Mouse (Mus musculus) midbrain, postnatal 0 days (tissue): Measurements from ENCODE around the gene Prmt1. TPM values are rescaled to one million over a fixed set of nuclear protein-coding genes. Genes with fewer than 3 reads are reported as not detected.

ENCODE experiments used
- ATAC-seq: fragments of 200-750 bp; cut with Nextera tagmentation; 2 replicates; pipeline ENCODE4 v1.8.0; 2017; ENCODE audit warnings: moderate number of reproducible peaks, mild to moderate bottlenecking, moderate TSS enrichment, moderate library complexity; ENCODE audit not compliant: low FRiP score
- DNase-seq: peaks from one replicate; pipeline ENCODE4 v3.0.0-alpha.2; 2015; ENCODE audit warnings: low spot score
- H3K27ac ChIP-seq: fragments of 300-500 bp; sonication (generic); 2 replicates; pipeline ENCODE4 v1.5.1; 2014; ENCODE audit warnings: low read depth, mild to moderate bottlenecking, low read length, mixed read lengths
- H3K27me3 ChIP-seq: fragments of 300-500 bp; sonication (generic); 2 replicates; pipeline ENCODE4 v1.6.1; 2014; ENCODE audit warnings: low read length, control low read depth, mixed read lengths; ENCODE audit not compliant: insufficient read depth
- H3K36me3 ChIP-seq: fragments of 300-500 bp; sonication (generic); 2 replicates; pipeline ENCODE4 v1.6.1; 2014; ENCODE audit warnings: low read length, control low read depth, mixed read lengths; ENCODE audit not compliant: insufficient read depth
- H3K4me1 ChIP-seq: fragments of 300-500 bp; sonication (generic); 2 replicates; pipeline ENCODE4 v1.6.1; 2014; ENCODE audit warnings: mild to moderate bottlenecking, control low read depth, antibody characterized with exemption, low read length, mixed read lengths; ENCODE audit not compliant: insufficient read depth
- H3K4me2 ChIP-seq: fragments of 300-500 bp; sonication (generic); 2 replicates; pipeline ENCODE4 v1.6.1; 2014; ENCODE audit warnings: low read depth, mild to moderate bottlenecking, low read length, mixed read lengths; ENCODE audit not compliant: poor library complexity, severe bottlenecking
- H3K4me3 ChIP-seq: fragments of 300-500 bp; sonication (generic); 2 replicates; pipeline ENCODE4 v1.5.1; 2014; ENCODE audit warnings: low read depth, mild to moderate bottlenecking, low read length, moderate library complexity
- H3K9ac ChIP-seq: fragments of 300-500 bp; sonication (generic); replicated peaks from 2 replicates; pipeline ENCODE4 v1.6.1; 2014; ENCODE audit warnings: mild to moderate bottlenecking, low read length, moderate library complexity, mixed read lengths; ENCODE audit not compliant: poor library complexity, severe bottlenecking
- H3K9me3 ChIP-seq: fragments of 300-500 bp; sonication (generic); 2 replicates; pipeline ENCODE4 v1.6.1; 2016; ENCODE audit warnings: low read length, control low read depth
- CTCF ChIP-seq: IDR thresholded peaks from 2 replicates; pipeline ENCODE4 v1.5.1; 2016; ENCODE audit warnings: antibody characterized with exemption, mild to moderate bottlenecking
- WGBS: fragments of 180-500 bp; shearing (Covaris S2); extraction: QIAGEN DNeasy Blood & Tissue Kit; methylation state at CpG from one replicate; pipeline ENCODE4 v1.1.7; 2014; 5-methylcytosine and 5-hydroxymethylcytosine counted together
- polyA plus RNA-seq: library from polyadenylated mRNA; unstranded; fragments of >200 nt; fragmentation: Nextera tagmentation; extraction: Ambion mirVana; gene quantifications from 2 replicates; pipeline ENCODE4 v1.2.1, GENCODE M21; 2015
- total RNA-seq: library from RNA; depleted of rRNA; stranded (reverse); fragments of >200 nt; gene quantifications from 2 replicates; pipeline ENCODE4 v1.2.3, GENCODE M21; 2014

Prmt1 gene
- total and polyA plus RNA-seq, 2 experiments from 2014 or later = 285 to 580 TPM

GRCm38 (mm10) chr7:45020225-45020624, 33.9 kb upstream of the Prmt1 start:
- ATAC-seq = no peak
- H3K27me3 ChIP-seq = no peaks in the 10 kb centered on the region
- TF ChIP-seq CTCF = no peak
- no peaks in the 10 kb centered on the region for H3K9me3 ChIP-seq
- H3K4me3 ChIP-seq = no peak overlapping the region
- H3K4me2 ChIP-seq = no peak overlapping the region
- H3K4me1 ChIP-seq = peaks cover 5% of the 10 kb centered on the region; the same call in 1 of the 2 replicates
- H3K36me3 ChIP-seq = no peaks in the 10 kb centered on the region
- no peak for DNase-seq
- H3K9ac ChIP-seq = no peak overlapping the region
- H3K27ac ChIP-seq = no peak overlapping the region
- WGBS = 79% methylated on average over 9 of the region's 9 CpGs

GRCm38 (mm10) chr7:45019031-45019571, 32.7 kb upstream of the Prmt1 start:
- Histone ChIP-seq H3K9ac (no peak overlapping the region), H3K36me3 (no peaks in the 10 kb centered on the region), H3K4me1 (peaks cover 10% of the 10 kb centered on the region; the same call in 1 of the 2 replicates), H3K27ac (no peak overlapping the region), H3K27me3 (no peaks in the 10 kb centered on the region), H3K9me3 (no peaks in the 10 kb centered on the region), H3K4me3 (0 out of 2 replicates have a peak overlapping the region, but pooled peaks have one; percentile 2), H3K4me2 (0 out of 2 replicates have a peak overlapping the region, but pooled peaks have one; percentile 9)
- TF ChIP-seq CTCF = no peak
- ATAC-seq (no peak), DNase-seq (no peak)
- WGBS = 47% methylated on average over 8 of the region's 8 CpGs

- Histone ChIP-seq H3K4me1 (peaks cover 10% of the 10 kb centered on the region; the same call in 1 of the 2 replicates), H3K27ac (peak within 1 kb of the TSS; percentile 69), H3K27me3 (no peaks in the 10 kb centered on the region), H3K9me3 (no peaks in the 10 kb centered on the region), H3K9ac (peak within 1 kb of the TSS; percentile 52), H3K4me3 (peak within 1 kb of the TSS; percentile 84), H3K4me2 (peak within 1 kb of the TSS; percentile 93), H3K36me3 (peaks cover 10% of the 10 kb centered on the region)
- under 1% methylated on average over 33 of the region's 36 CpGs for WGBS
- peak; percentile 60 for ATAC-seq
- DNase-seq = peak; percentile 95
- 0 out of 2 replicates have a peak, but pooled peaks have one; percentile 30 for TF ChIP-seq CTCF
Measured at GRCm38 (mm10) chr7:45017242-45018061, 31.1 kb upstream of the Prmt1 start, which contains the start of gene Rras. TSS of gene Rras (plus strand) at chr7:45017961.

- Histone ChIP-seq H3K27me3 (no peaks in the 10 kb centered on the region), H3K4me3 (peak overlapping the region; percentile 84), H3K27ac (peak overlapping the region; percentile 69), H3K36me3 (peaks cover 17% of the 10 kb centered on the region), H3K4me2 (peak overlapping the region; percentile 93), H3K9ac (peak overlapping the region; percentile 52; the same call in 1 of the 2 replicates), H3K4me1 (peaks cover 10% of the 10 kb centered on the region; the same call in 1 of the 2 replicates), H3K9me3 (no peaks in the 10 kb centered on the region)
- no peak for DNase-seq
- no peak for ATAC-seq
- TF ChIP-seq CTCF = no peak
- WGBS = 2% methylated on average over 4 of the region's 4 CpGs
Measured at GRCm38 (mm10) chr7:45016761-45017160, 30.4 kb upstream of the Prmt1 start.

- DNase-seq (peak; percentile 100), ATAC-seq (peak; percentile 96)
- H3K4me2 ChIP-seq = peak within 1 kb of the TSS; percentile 93
- peaks cover 10% of the 10 kb centered on the region; the same call in 1 of the 2 replicates for H3K4me1 ChIP-seq
- peak within 1 kb of the TSS; percentile 80 for H3K27ac ChIP-seq
- peak within 1 kb of the TSS; percentile 84 for H3K4me3 ChIP-seq
- peak within 1 kb of the TSS; percentile 96 for H3K9ac ChIP-seq
- no peaks in the 10 kb centered on the region for H3K9me3 ChIP-seq
- no peaks in the 10 kb centered on the region for H3K27me3 ChIP-seq
- 1% methylated on average over 66 of the region's 69 CpGs for WGBS
- TF ChIP-seq CTCF = no peak
- peaks cover 23% of the 10 kb centered on the region for H3K36me3 ChIP-seq
Measured at GRCm38 (mm10) chr7:45015957-45016612, 29.7 kb upstream of the Prmt1 start, which contains the start of gene Scaf1. TSS of gene Scaf1 (minus strand) at chr7:45016363.
